8 mouse cellular contexts compared by ENCODE assay signal in genomic region chr11:87763988-87764876, GRCm38 (mm10). TPM values are rescaled to one million over a fixed set of nuclear protein-coding genes. Genes with fewer than 3 reads are reported as not detected.
DNase-seq lines count a peak whose midpoint lies in the region; ATAC-seq and TF ChIP-seq lines count a peak whose summit lies in the region.

No protein-coding gene starts in this region.

- H3K27me3 ChIP-seq in heart, embryonic 14.5 days (ENCODE audit: control insufficient read depth, insufficient read depth, low read length), result peaks cover 93% of the 10 kb centered on the region
- H3K27me3 ChIP-seq in intestine, embryonic 14.5 days (replicated peaks; ENCODE audit: control insufficient read depth, insufficient read depth, low read length), result peaks cover 78% of the 10 kb centered on the region
- peaks cover 56% of the 10 kb centered on the region for H3K27me3 ChIP-seq in limb, embryonic 14.5 days (ENCODE audit: control insufficient read depth, insufficient read depth, low read length)
- peaks cover 6% of the 10 kb centered on the region; the same call in 1 of the 2 replicates for H3K27me3 ChIP-seq in neural tube, embryonic 14.5 days (ENCODE audit: control insufficient read depth, insufficient read depth, low read length)

- intact Hi-C loops in heart, postnatal 25 days (cut with DNase I), result no loop called here

- 2% methylated on average over 65 of the region's 65 CpGs for WGBS in heart, embryonic 14.5 days
- under 1% methylated on average over 65 of the region's 65 CpGs for WGBS in intestine, embryonic 14.5 days
- under 1% methylated on average over 62 of the region's 65 CpGs for WGBS in limb, embryonic 14.5 days
- under 1% methylated on average over 65 of the region's 65 CpGs for WGBS in neural tube, embryonic 14.5 days

- peak overlapping the region; percentile 62 for H3K9ac ChIP-seq in heart, embryonic 14.5 days (ENCODE audit: low read length)
- peak overlapping the region; percentile 45 for H3K9ac ChIP-seq in intestine, embryonic 14.5 days (ENCODE audit: low read length)
- peak overlapping the region; percentile 55 for H3K9ac ChIP-seq in limb, embryonic 14.5 days (ENCODE audit: low read depth, low read length, severe bottlenecking)
- H3K9ac ChIP-seq in neural tube, embryonic 14.5 days (replicated peaks; ENCODE audit: low read depth, low read length), result peak overlapping the region; percentile 66

- 0 out of 2 replicates have a peak, but pooled peaks have one; percentile 23 for TF ChIP-seq POLR2A in limb, embryonic 14.5 days (IDR thresholded peaks at IDR 0.05; ENCODE audit: borderline replicate concordance, extremely low read depth, insufficient read depth, insufficient read length)

- no peaks in the 10 kb centered on the region for H3K36me3 ChIP-seq in heart, embryonic 14.5 days (ENCODE audit: control insufficient read depth, insufficient read depth, low read length)
- no peaks in the 10 kb centered on the region for H3K36me3 ChIP-seq in intestine, embryonic 14.5 days (ENCODE audit: control insufficient read depth, insufficient read depth, low read length)
- no peaks in the 10 kb centered on the region for H3K36me3 ChIP-seq in limb, embryonic 14.5 days (ENCODE audit: control insufficient read depth, insufficient read depth, low read length)
- H3K36me3 ChIP-seq in neural tube, embryonic 14.5 days (ENCODE audit: control insufficient read depth, insufficient read depth, low read length), result no peaks in the 10 kb centered on the region

- H3K27ac ChIP-seq in heart, embryonic 14.5 days (replicated peaks in 1 of 2; ENCODE audit: control insufficient read depth in 1 of 2, insufficient read depth in 1 of 2, low read depth in 2 of 2, low read length in 2 of 2), result no peak overlapping the region
- no peak overlapping the region for H3K27ac ChIP-seq in intestine, embryonic 14.5 days (ENCODE audit: low read depth)
- no peak overlapping the region for H3K27ac ChIP-seq in limb, embryonic 14.5 days (replicated peaks; ENCODE audit: low read depth, low read length)
- H3K27ac ChIP-seq in neural tube, embryonic 14.5 days (ENCODE audit: low read depth, low read length), result peak overlapping the region; percentile 69

- H3K4me1 ChIP-seq in heart, embryonic 14.5 days (ENCODE audit: control insufficient read depth in 2 of 2, insufficient read depth in 2 of 2, low read length in 2 of 2), result peaks cover 6 to 15% of the 10 kb centered on the region in 2 experiments; a peak in 3 of 4 replicates
- peaks cover 8% of the 10 kb centered on the region; the same call in 1 of the 2 replicates for H3K4me1 ChIP-seq in intestine, embryonic 14.5 days (replicated peaks; ENCODE audit: control insufficient read depth, insufficient read depth, low read length)
- peaks cover 12% of the 10 kb centered on the region for H3K4me1 ChIP-seq in limb, embryonic 14.5 days (ENCODE audit: control insufficient read depth, insufficient read depth, low read length)
- H3K4me1 ChIP-seq in neural tube, embryonic 14.5 days (ENCODE audit: control insufficient read depth, insufficient read depth, low read length), result peaks cover 32% of the 10 kb centered on the region; the same call in 1 of the 2 replicates

- ATAC-seq in heart, embryonic 14.5 days (ENCODE audit: insufficient number of reproducible peaks, insufficient read depth, low FRiP score, low read depth), result no peak; the same call in 1 of the 2 replicates
- ATAC-seq in intestine, embryonic 14.5 days (replicated peaks; ENCODE audit: low FRiP score, low TSS enrichment, low read depth), result peak; percentile 65
- ATAC-seq in limb, embryonic 14.5 days (ENCODE audit: low FRiP score, low read depth), result no peak
- ATAC-seq in neural tube, embryonic 14.5 days (ENCODE audit: low read depth), result peak; percentile 45

- DNase-seq in heart, postnatal 25 days (ENCODE audit: low spot score), result no peak
- DNase-seq in R1 (ENCODE audit: low read depth, low spot score), result peak; percentile 47
- peak; percentile 62 for DNase-seq in embryo, embryonic 11 days
- DNase-seq in intestine, embryonic 14.5 days (ENCODE audit: low spot score), result peak; percentile 73
- no peak for DNase-seq in limb, embryonic 14.5 days (ENCODE audit: low spot score)
- no peak for DNase-seq in ovary, postnatal 10 days (ENCODE audit: low spot score)

- no peaks in the 10 kb centered on the region for H3K9me3 ChIP-seq in heart, embryonic 14.5 days (ENCODE audit: control insufficient read depth, low read length)
- no peaks in the 10 kb centered on the region for H3K9me3 ChIP-seq in intestine, embryonic 14.5 days (ENCODE audit: control insufficient read depth, low read length)
- no peaks in the 10 kb centered on the region for H3K9me3 ChIP-seq in limb, embryonic 14.5 days (ENCODE audit: control insufficient read depth, low read length)
- H3K9me3 ChIP-seq in neural tube, embryonic 14.5 days (ENCODE audit: control insufficient read depth, low read length), result no peaks in the 10 kb centered on the region

- H3K4me3 ChIP-seq in heart, embryonic 14.5 days (ENCODE audit: control insufficient read depth in 1 of 2, insufficient read depth in 1 of 2, low read depth in 1 of 2, low read length in 2 of 2), result peak overlapping the region; percentile 37 to 40
- peak overlapping the region; percentile 37 for H3K4me3 ChIP-seq in intestine, embryonic 14.5 days (ENCODE audit: low read depth, low read length)
- H3K4me3 ChIP-seq in limb, embryonic 14.5 days (replicated peaks; ENCODE audit: low read length), result peak overlapping the region; percentile 46
- H3K4me3 ChIP-seq in neural tube, embryonic 14.5 days (ENCODE audit: low read depth, low read length), result peak overlapping the region; percentile 69

- H3K4me2 ChIP-seq in heart, embryonic 14.5 days (ENCODE audit: low read length), result peak overlapping the region; percentile 75
- peak overlapping the region; percentile 96 for H3K4me2 ChIP-seq in intestine, embryonic 14.5 days (ENCODE audit: low read length)
- H3K4me2 ChIP-seq in limb, embryonic 14.5 days (replicated peaks; ENCODE audit: low read depth, low read length, severe bottlenecking), result peak overlapping the region; percentile 96
- peak overlapping the region; percentile 94 for H3K4me2 ChIP-seq in neural tube, embryonic 14.5 days (ENCODE audit: low read depth, low read length)

RNA-seq across cellular contexts. Expression of gene Tspoap1, which starts 3.9 kb away (rescaled TPM):
- polyA plus RNA-seq in heart, embryonic 14.5 days (2014; fragmentation: Nextera tagmentation; extraction: Ambion mirVana), result 0.09 and 0.26 TPM in 2 replicates
- total RNA-seq in heart, postnatal 25 days (2021), result under 1 TPM; 0.14 to 0.42 TPM
- polyA plus RNA-seq in intestine, embryonic 14.5 days (2014; fragmentation: Nextera tagmentation; extraction: Ambion mirVana), result 2.5 and 3.7 TPM in 2 replicates
- polyA plus RNA-seq in limb, embryonic 14.5 days (2012; rRNA removed), result 6.5 and 7.3 TPM in 2 replicates
- 2.2 and 2.9 TPM in 2 replicates for polyA plus RNA-seq in limb, embryonic 14.5 days (2014; fragmentation: Nextera tagmentation; extraction: Ambion mirVana)
- polyA plus RNA-seq in neural tube, embryonic 14.5 days (2014; fragmentation: Nextera tagmentation; extraction: Ambion mirVana), result 47.8 and 55.2 TPM in 2 replicates

RNA-seq across cellular contexts. Expression of gene Supt4a, which starts 26.9 kb away (rescaled TPM):
- polyA plus RNA-seq in heart, embryonic 14.5 days (2014; fragmentation: Nextera tagmentation; extraction: Ambion mirVana), result 116 and 124 TPM in 2 replicates
- total RNA-seq in heart, postnatal 25 days (2021), result 10 to 100 TPM; 42.9 to 46.7 TPM
- 146 and 151 TPM in 2 replicates for polyA plus RNA-seq in intestine, embryonic 14.5 days (2014; fragmentation: Nextera tagmentation; extraction: Ambion mirVana)
- 106 and 121 TPM in 2 replicates for polyA plus RNA-seq in limb, embryonic 14.5 days (2012; rRNA removed)
- polyA plus RNA-seq in limb, embryonic 14.5 days (2014; fragmentation: Nextera tagmentation; extraction: Ambion mirVana), result 167 and 181 TPM in 2 replicates
- polyA plus RNA-seq in neural tube, embryonic 14.5 days (2014; fragmentation: Nextera tagmentation; extraction: Ambion mirVana), result 137 and 139 TPM in 2 replicates

RNA-seq across cellular contexts. Expression of gene Mpo, which starts 29.1 kb away (rescaled TPM):
- 0.09 and 1.00 TPM in 2 replicates for polyA plus RNA-seq in heart, embryonic 14.5 days (2014; fragmentation: Nextera tagmentation; extraction: Ambion mirVana)
- not detected for total RNA-seq in heart, postnatal 25 days (2021)
- polyA plus RNA-seq in intestine, embryonic 14.5 days (2014; fragmentation: Nextera tagmentation; extraction: Ambion mirVana), result 1.7 TPM in 2 replicates
- polyA plus RNA-seq in limb, embryonic 14.5 days (2012; rRNA removed), result 1.1 and 3.3 TPM in 2 replicates
- 1.7 TPM in 2 replicates for polyA plus RNA-seq in limb, embryonic 14.5 days (2014; fragmentation: Nextera tagmentation; extraction: Ambion mirVana)
- polyA plus RNA-seq in neural tube, embryonic 14.5 days (2014; fragmentation: Nextera tagmentation; extraction: Ambion mirVana), result 0.31 and 2.2 TPM in 2 replicates

Comparison
In these comparisons a context has a peak if more than half of its experiments do, and no peak if none do; other contexts are left out.
1. ATAC-seq: peak in intestine, embryonic 14.5 days (single experiment) and neural tube, embryonic 14.5 days (single experiment); none in heart, embryonic 14.5 days (single experiment) and limb, embryonic 14.5 days (single experiment).
2. DNase-seq: peak in R1 (single experiment), embryo, embryonic 11 days (single experiment) and intestine, embryonic 14.5 days (single experiment); none in heart, postnatal 25 days (single experiment), limb, embryonic 14.5 days (single experiment) and ovary, postnatal 10 days (single experiment).
3. Peak in every context shown above with its lines, with median percentiles within 50 percentile points of each other: H3K4me2 ChIP-seq, H3K4me3 ChIP-seq and H3K9ac ChIP-seq.